29 mouse cellular contexts compared by ENCODE assay signal in genomic region chr10:70846281-70847168, GRCm38 (mm10).
A peak's percentile ranks its signal among the peaks of the same experiment; 100 is the strongest.
DNase-seq lines count a peak whose midpoint lies in the region; ATAC-seq and TF ChIP-seq lines count a peak whose summit lies in the region.
"Had no signal": no experiment of that assay in that cellular context is flagged by ENCODE, and none has a peak within 500 bp of the region (broad histone marks: within the 10 kb centered on the region; RNA-seq: fewer than 3 reads in every experiment).

No protein-coding gene starts in this region.

- no peak; the same call in 1 of the 2 replicates for TF ChIP-seq CTCF in E14TG2a.4 (conservative IDR thresholded peaks at IDR 0.05; ENCODE audit: low read length)
- no peak for TF ChIP-seq CTCF in embryonic fibroblast, embryonic 13.5 days (IDR thresholded peaks at IDR 0.05; ENCODE audit: borderline replicate concordance, insufficient read depth, low read length)
- no peak for TF ChIP-seq CTCF in layer of hippocampus, adult 2 months (conservative IDR thresholded peaks at IDR 0.05)

- H3K27ac ChIP-seq in ES-E14 (ENCODE audit: insufficient read depth, low read depth, low read length, poor library complexity, severe bottlenecking), result peak overlapping the region; percentile 79; the same call in 1 of the 2 replicates
- peak overlapping the region; percentile 85; the same call in 1 of the 2 replicates for H3K27ac ChIP-seq in embryonic fibroblast, embryonic 13.5 days (ENCODE audit: insufficient read depth, low read length)
- H3K27ac ChIP-seq in hindbrain, embryonic 16.5 days (ENCODE audit: low read depth, low read length), result no peak overlapping the region
- no peak overlapping the region for H3K27ac ChIP-seq in layer of hippocampus, adult 2 months
- H3K27ac ChIP-seq: embryonic facial prominence, embryonic 12.5 days; embryonic facial prominence, embryonic 15.5 days; forebrain, embryonic 12.5 days; forebrain, embryonic 15.5 days; gastrocnemius, adult 2 months; heart, embryonic 15.5 days; hindbrain, embryonic 10.5 days; hindbrain, embryonic 13.5 days; hindbrain, postnatal 0 days had no signal

- 93% methylated on average over 10 of the region's 10 CpGs for WGBS in hindbrain, embryonic 16.5 days

- H3K9ac ChIP-seq in ES-E14 (ENCODE audit: insufficient read depth, low read depth, low read length, poor library complexity, severe bottlenecking), result peak overlapping the region; percentile 30; the same call in 1 of the 2 replicates
- no peak overlapping the region for H3K9ac ChIP-seq in hindbrain, embryonic 16.5 days (ENCODE audit: low read depth, low read length)
- H3K9ac ChIP-seq: embryonic facial prominence, embryonic 12.5 days; embryonic facial prominence, embryonic 15.5 days; forebrain, embryonic 12.5 days; forebrain, embryonic 15.5 days; heart, embryonic 12.5 days; heart, embryonic 15.5 days; hindbrain, embryonic 13.5 days had no signal

- in situ Hi-C loops in ES-E14 (cut with MboI; ENCODE audit: low sequenced_read_pairs in 2 of 2, unreplicated experiment in 2 of 2), result no loop called here

- H3K9me3 ChIP-seq in E14TG2a.4 (ENCODE audit: low read length) (peaks cover 25% of the 10 kb centered on the region), ES-E14 (ENCODE audit: control insufficient read depth, insufficient read depth, low read depth, low read length) (no peaks in the 10 kb centered on the region)
- no peaks in the 10 kb centered on the region for H3K9me3 ChIP-seq in hindbrain, embryonic 16.5 days (ENCODE audit: control insufficient read depth, low read length)
- H3K9me3 ChIP-seq: embryonic facial prominence, embryonic 12.5 days; embryonic facial prominence, embryonic 15.5 days; forebrain, embryonic 12.5 days; forebrain, embryonic 15.5 days; heart, embryonic 15.5 days; hindbrain, embryonic 10.5 days had no signal

- H3K36me3 ChIP-seq in E14TG2a.4 (ENCODE audit: insufficient read depth, low read length), result peaks cover 67% of the 10 kb centered on the region
- no peaks in the 10 kb centered on the region for H3K36me3 ChIP-seq in ES-E14 (ENCODE audit: control insufficient read depth, insufficient read depth, low read length, poor library complexity, severe bottlenecking)
- no peaks in the 10 kb centered on the region for H3K36me3 ChIP-seq in hindbrain, embryonic 16.5 days (ENCODE audit: control insufficient read depth, insufficient read depth, low read length)
- H3K36me3 ChIP-seq: embryonic facial prominence, embryonic 12.5 days; embryonic facial prominence, embryonic 15.5 days; forebrain, embryonic 12.5 days; forebrain, embryonic 15.5 days; heart, embryonic 12.5 days; heart, embryonic 15.5 days; hindbrain, embryonic 10.5 days; hindbrain, embryonic 13.5 days had no signal

- H3K27me3 ChIP-seq in E14TG2a.4 (ENCODE audit: insufficient read depth, low read length), result no peaks in the 10 kb centered on the region
- H3K27me3 ChIP-seq in hindbrain, embryonic 16.5 days (replicated peaks; ENCODE audit: control insufficient read depth, insufficient read depth, low read length), result no peaks in the 10 kb centered on the region
- H3K27me3 ChIP-seq: embryonic facial prominence, embryonic 12.5 days; embryonic facial prominence, embryonic 15.5 days; forebrain, embryonic 12.5 days; forebrain, embryonic 15.5 days; heart, embryonic 12.5 days; heart, embryonic 15.5 days; hindbrain, embryonic 13.5 days had no signal

- no peak for ATAC-seq in hindbrain, embryonic 16.5 days
- ATAC-seq: forebrain, embryonic 15.5 days; hindbrain, postnatal 0 days; inflammation-experienced regulatory T-cells, adult 6 months; intestine, embryonic 16.5 days had no signal

- H3K4me3 ChIP-seq in E14TG2a.4 (replicated peaks; ENCODE audit: low read length) (peak overlapping the region; percentile 14), ES-E14 (ENCODE audit: insufficient read depth in 1 of 2, low read depth in 1 of 2, low read length in 2 of 2, poor library complexity in 1 of 2, severe bottlenecking in 1 of 2) (peak overlapping the region; percentile 2 to 8; a peak in 1 of 4 replicates)
- no peak overlapping the region for H3K4me3 ChIP-seq in embryonic fibroblast, embryonic 13.5 days (ENCODE audit: insufficient read depth, low read length)
- no peak overlapping the region for H3K4me3 ChIP-seq in hindbrain, embryonic 16.5 days (ENCODE audit: low read length)
- no peak overlapping the region for H3K4me3 ChIP-seq in layer of hippocampus, adult 2 months
- H3K4me3 ChIP-seq: embryonic facial prominence, embryonic 12.5 days; embryonic facial prominence, embryonic 15.5 days; erythroblast, embryonic 14.5 days; forebrain, embryonic 12.5 days; forebrain, embryonic 15.5 days; gastrocnemius, adult 2 months; heart, embryonic 12.5 days; heart, embryonic 15.5 days; hindbrain, embryonic 10.5 days; hindbrain, embryonic 13.5 days had no signal

- TF ChIP-seq POLR2A in embryonic fibroblast, embryonic 13.5 days (IDR thresholded peaks at IDR 0.05; ENCODE audit: low read depth, low read length), result no peak

- H3K4me1 ChIP-seq in E14TG2a.4 (replicated peaks; ENCODE audit: low read depth, low read length) (peaks cover 52% of the 10 kb centered on the region), ES-E14 (ENCODE audit: control insufficient read depth in 2 of 2, insufficient read depth in 2 of 2, low read length in 2 of 2, poor library complexity in 1 of 2) (peaks cover 11 to 12% of the 10 kb centered on the region in 2 experiments)
- no peaks in the 10 kb centered on the region for H3K4me1 ChIP-seq in embryonic fibroblast, embryonic 13.5 days (ENCODE audit: control insufficient read depth, insufficient read depth, low read length)
- H3K4me1 ChIP-seq in hindbrain, embryonic 16.5 days (ENCODE audit: control insufficient read depth, insufficient read depth, low read depth, low read length), result no peaks in the 10 kb centered on the region
- H3K4me1 ChIP-seq: embryonic facial prominence, embryonic 12.5 days; embryonic facial prominence, embryonic 15.5 days; forebrain, embryonic 12.5 days; forebrain, embryonic 15.5 days; heart, embryonic 12.5 days; heart, embryonic 15.5 days; hindbrain, embryonic 10.5 days; hindbrain, embryonic 13.5 days had no signal

- DNase-seq in lung, postnatal 36 days, result peak; percentile 11
- no peak for DNase-seq in lung, postnatal 4 days
- no peak for DNase-seq in ES-E14 (ENCODE audit: low read depth, low spot score)
- DNase-seq in layer of hippocampus, adult 2 months (ENCODE audit: low spot score in 2 of 2), result no peak
- DNase-seq: adrenal gland, adult 8-10 months; adrenal gland, postnatal 25 days; cerebellum, adult 2 months; cerebellum, adult 9-11 months; cerebellum, postnatal 25 days; gastrocnemius, adult 2 months; gastrocnemius, postnatal 14 days; heart, postnatal 10 days; heart, postnatal 36 days; kidney, adult 18-20 months had no signal

- no peak overlapping the region for H3K4me2 ChIP-seq in hindbrain, embryonic 16.5 days (ENCODE audit: low read length)
- H3K4me2 ChIP-seq: embryonic facial prominence, embryonic 12.5 days; embryonic facial prominence, embryonic 15.5 days; forebrain, embryonic 12.5 days; forebrain, embryonic 15.5 days; heart, embryonic 12.5 days; heart, embryonic 15.5 days; hindbrain, embryonic 13.5 days had no signal

TF ChIP-seq in ES-E14, 5 proteins besides CTCF, POLR2A, EP300 and RAD21:
- no peak for TF ChIP-seq CHD2 (IDR thresholded peaks at IDR 0.05; ENCODE audit: low read depth, low read length)
- peak; percentile 92 for TF ChIP-seq MAFK (IDR thresholded peaks at IDR 0.05; ENCODE audit: insufficient read depth, low read depth, low read length)

Comparison
In these comparisons a context has a peak if more than half of its experiments do, and no peak if none do; other contexts are left out.
1. H3K4me3 ChIP-seq: peak in E14TG2a.4 (single experiment) and ES-E14 (2 of 2); none in embryonic fibroblast, embryonic 13.5 days (single experiment), hindbrain, embryonic 16.5 days (single experiment) and layer of hippocampus, adult 2 months (single experiment).
2. H3K27ac ChIP-seq: peak in ES-E14 (single experiment) and embryonic fibroblast, embryonic 13.5 days (single experiment); none in hindbrain, embryonic 16.5 days (single experiment) and layer of hippocampus, adult 2 months (single experiment).